ENCODE assay signal across 20 mouse cellular contexts in the genomic region with DNA sequence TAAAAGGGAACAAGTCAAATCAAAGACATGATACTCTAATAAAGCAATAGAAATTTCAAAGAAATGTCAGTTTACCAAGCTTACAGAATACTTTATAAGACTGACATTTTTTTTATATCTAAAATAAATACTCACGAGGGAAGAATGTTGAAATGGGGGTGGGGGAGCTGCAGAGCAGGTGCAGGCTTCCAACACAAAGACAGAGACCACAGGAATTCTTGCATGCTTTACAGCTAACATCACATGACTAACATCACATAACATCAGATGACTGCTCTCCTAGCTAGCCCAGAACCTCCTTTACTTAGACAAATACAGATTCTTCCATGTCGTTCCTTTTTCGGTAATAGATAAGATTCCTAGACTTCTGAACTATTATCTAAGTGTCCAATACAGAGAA.
A peak's percentile ranks its signal among the peaks of the same experiment; 100 is the strongest.
DNase-seq lines count a peak whose midpoint lies in the region; ATAC-seq and TF ChIP-seq lines count a peak whose summit lies in the region.
"Had no signal": no experiment of that assay in that cellular context is flagged by ENCODE, and none has a peak within 500 bp of the region (broad histone marks: within the 10 kb centered on the region; RNA-seq: fewer than 3 reads in every experiment).

No protein-coding gene starts in this region.

- TF ChIP-seq POLR2A in lung, adult 2 months (IDR thresholded peaks at IDR 0.05; ENCODE audit: borderline replicate concordance, extremely low read depth, low read depth, low read length): no peak
- no peak for TF ChIP-seq POLR2A in bone marrow macrophage, adult 2 months (IDR thresholded peaks at IDR 0.05; ENCODE audit: borderline replicate concordance, low read depth, low read length)

- H3K4me3 ChIP-seq in lung, embryonic 16.5 days (ENCODE audit: low read length): no peak overlapping the region
- H3K4me3 ChIP-seq in lung, adult 2 months (replicated peaks; ENCODE audit: extremely low read depth, low read depth, low read length): no peak overlapping the region
- no peak overlapping the region for H3K4me3 ChIP-seq in C2C12 (ENCODE audit: insufficient read depth, poor library complexity, severe bottlenecking)
- no peak overlapping the region for H3K4me3 ChIP-seq in bone marrow macrophage, adult 2 months (ENCODE audit: insufficient read depth, low read length)
- H3K4me3 ChIP-seq: embryonic facial prominence, embryonic 12.5 days; forebrain, embryonic 15.5 days; heart, embryonic 10.5 days; heart, embryonic 15.5 days; hindbrain, embryonic 13.5 days had no signal

- peak; percentile 74; the same call in 1 of the 2 replicates for ATAC-seq in lung, embryonic 16.5 days (ENCODE audit: low read depth)
- ATAC-seq: forebrain, embryonic 15.5 days; hindbrain, postnatal 0 days had no signal

- no peaks in the 10 kb centered on the region for H3K79me2 ChIP-seq in C2C12 (ENCODE audit: control insufficient read depth, insufficient read depth)

- H3K4me1 ChIP-seq in lung, embryonic 16.5 days (replicated peaks; ENCODE audit: control insufficient read depth, insufficient read depth, low read length): 0 out of 2 replicates have a peak, but pooled peaks cover 4% of the 10 kb centered on the region
- H3K4me1 ChIP-seq in lung, adult 2 months (ENCODE audit: control insufficient read depth, insufficient read depth, low read length): no peaks in the 10 kb centered on the region; the same call in 1 of the 2 replicates
- H3K4me1 ChIP-seq in bone marrow macrophage, adult 2 months (ENCODE audit: control insufficient read depth, insufficient read depth, low read length): peaks cover 33% of the 10 kb centered on the region
- H3K4me1 ChIP-seq: embryonic facial prominence, embryonic 12.5 days; forebrain, embryonic 15.5 days; hindbrain, embryonic 13.5 days had no signal

- TF ChIP-seq CTCF in lung, adult 2 months (IDR thresholded peaks at IDR 0.05; ENCODE audit: insufficient read depth, low read length): no peak
- TF ChIP-seq CTCF in C2C12 (IDR thresholded peaks at IDR 0.05; ENCODE audit: control insufficient read depth, insufficient read depth, insufficient read length): no peak
- no peak for TF ChIP-seq CTCF in bone marrow macrophage, adult 2 months (IDR thresholded peaks at IDR 0.05; ENCODE audit: low read depth, low read length)

- 45% methylated on average over 3 of the region's 3 CpGs for WGBS in lung, embryonic 16.5 days
- 44% methylated on average over 3 of the region's 3 CpGs for WGBS in lung, adult 2 months

- H3K9me3 ChIP-seq in lung, embryonic 16.5 days (ENCODE audit: control insufficient read depth, low read length): no peaks in the 10 kb centered on the region
- H3K9me3 ChIP-seq: embryonic facial prominence, embryonic 12.5 days; forebrain, embryonic 15.5 days; heart, embryonic 10.5 days; heart, embryonic 15.5 days; hindbrain, embryonic 13.5 days had no signal

- H3K9ac ChIP-seq in lung, embryonic 16.5 days (ENCODE audit: low read length): no peak overlapping the region
- H3K9ac ChIP-seq: embryonic facial prominence, embryonic 12.5 days; forebrain, embryonic 15.5 days; heart, embryonic 15.5 days; hindbrain, embryonic 13.5 days had no signal

- H3K27ac ChIP-seq in lung, embryonic 16.5 days (ENCODE audit: low read length): no peak overlapping the region
- peak overlapping the region; percentile 42; the same call in 1 of the 2 replicates for H3K27ac ChIP-seq in bone marrow macrophage, adult 2 months (ENCODE audit: insufficient read depth, low read depth, low read length)
- H3K27ac ChIP-seq: embryonic facial prominence, embryonic 12.5 days; forebrain, embryonic 15.5 days; heart, embryonic 15.5 days; hindbrain, embryonic 13.5 days; hindbrain, postnatal 0 days had no signal

- DNase-seq in lung, adult 2 months: no peak
- peak; percentile 40 for DNase-seq in 3134 (ENCODE audit: extremely low read depth, insufficient read length, low spot score)
- no peak for DNase-seq in cerebellum, postnatal 4 days (ENCODE audit: low spot score in 2 of 2)
- no peak for DNase-seq in layer of hippocampus, adult 9-11 months
- DNase-seq in adrenal gland, postnatal 36 days: no peak
- DNase-seq: adrenal gland, adult 8-10 months; B cell, adult 2 months; cerebellum, postnatal 14 days; gastrocnemius, postnatal 36 days; heart, adult 18-20 months; heart, postnatal 14 days had no signal

- H3K27me3 ChIP-seq in lung, embryonic 16.5 days (ENCODE audit: control insufficient read depth, insufficient read depth, low read depth, low read length): no peaks in the 10 kb centered on the region
- H3K27me3 ChIP-seq in C2C12 (ENCODE audit: control insufficient read depth, insufficient read depth, insufficient read length): no peaks in the 10 kb centered on the region
- H3K27me3 ChIP-seq: embryonic facial prominence, embryonic 12.5 days; forebrain, embryonic 15.5 days; heart, embryonic 15.5 days; hindbrain, embryonic 13.5 days had no signal

- H3K36me3 ChIP-seq in lung, embryonic 16.5 days (ENCODE audit: control insufficient read depth, insufficient read depth, low read length): peaks cover 4% of the 10 kb centered on the region
- peaks cover 41% of the 10 kb centered on the region for H3K36me3 ChIP-seq in C2C12 (ENCODE audit: control insufficient read depth, insufficient read depth)

- H3K79me3 ChIP-seq in C2C12 (ENCODE audit: low read depth): no peaks in the 10 kb centered on the region

- no peak overlapping the region for H3K4me2 ChIP-seq in lung, embryonic 16.5 days (ENCODE audit: low read depth, low read length)
- H3K4me2 ChIP-seq: embryonic facial prominence, embryonic 12.5 days; forebrain, embryonic 15.5 days; heart, embryonic 15.5 days; hindbrain, embryonic 13.5 days had no signal

- no peak overlapping the region for H3ac ChIP-seq in C2C12 (ENCODE audit: control insufficient read depth, insufficient read length, low read depth)

TF ChIP-seq in C2C12, 6 proteins besides CTCF, POLR2A, EP300 and RAD21:
- TF ChIP-seq MYOG (IDR thresholded peaks at IDR 0.05; ENCODE audit: control insufficient read depth, extremely low read depth, insufficient read length): no peak
- TF ChIP-seq MAX (IDR thresholded peaks at IDR 0.05): no peak
- TF ChIP-seq USF1 (IDR thresholded peaks at IDR 0.05; ENCODE audit: low read depth): peak; percentile 80
- TF ChIP-seq MYOD1 (IDR thresholded peaks at IDR 0.05; ENCODE audit: control insufficient read depth, insufficient read length, low read depth): peak; percentile 91
- TF ChIP-seq FOSL1 (IDR thresholded peaks at IDR 0.05; ENCODE audit: insufficient read depth, low read length, poor library complexity, severe bottlenecking): no peak
- no peak for TF ChIP-seq CEBPB (IDR thresholded peaks at IDR 0.05; ENCODE audit: low read depth)
